Mouse (Mus musculus): ENCODE measurements around the gene Mecom.

- TF ChIP-seq CTCF (IDR thresholded peaks at IDR 0.05; ENCODE audit: borderline replicate concordance, insufficient read depth, low read length) (no peak), POLR2A (IDR thresholded peaks at IDR 0.05; ENCODE audit: low read depth, low read length) (no peak)
Measured at GRCm38 (mm10) chr3:30083842-30084241, 464.0 kb downstream of the Mecom start.
